Mouse (Mus musculus) intestine, embryonic 14.5 days (tissue): ENCODE measurements around the gene Itga6. TPM values are rescaled to one million over a fixed set of nuclear protein-coding genes. Genes with fewer than 3 reads are reported as not detected.
"Not testable (repeated sequence)": the region's sequence is repeated elsewhere in the genome, so short reads cannot be mapped to it uniquely, and the experiment has no call there.

Experiments used
- ATAC-seq: fragments of 200-750 bp; cut with Nextera tagmentation; replicated peaks from 2 replicates; pipeline ENCODE4 v1.8.0; 2017; ENCODE audit warnings: low read depth, moderate number of reproducible peaks, moderate TSS enrichment, moderate library complexity; ENCODE audit not compliant: low FRiP score, low TSS enrichment
- DNase-seq: peaks from one replicate; pipeline ENCODE4 v3.0.0-alpha.2; 2018; ENCODE audit warnings: low spot score
- H3K27ac ChIP-seq: fragments of 300-500 bp; sonication (generic); 2 replicates; pipeline ENCODE4 v1.5.1; 2014; ENCODE audit warnings: low read depth, mild to moderate bottlenecking, control low read depth
- H3K27me3 ChIP-seq: fragments of 300-500 bp; sonication (generic); replicated peaks from 2 replicates; pipeline ENCODE4 v1.6.1; 2014; ENCODE audit warnings: low read length, control low read depth; ENCODE audit not compliant: control insufficient read depth, insufficient read depth
- H3K36me3 ChIP-seq: fragments of 300-500 bp; sonication (generic); 2 replicates; pipeline ENCODE4 v1.6.1; 2014; ENCODE audit warnings: low read length, control low read depth; ENCODE audit not compliant: control insufficient read depth, insufficient read depth
- H3K4me1 ChIP-seq: fragments of 300-500 bp; sonication (generic); replicated peaks from 2 replicates; pipeline ENCODE4 v1.6.1; 2014; ENCODE audit warnings: low read length, control low read depth, mixed read lengths; ENCODE audit not compliant: control insufficient read depth, insufficient read depth
- H3K4me2 ChIP-seq: fragments of 300-500 bp; sonication (generic); 2 replicates; pipeline ENCODE4 v1.6.1; 2014; ENCODE audit warnings: low read length
- H3K4me3 ChIP-seq: fragments of 300-500 bp; sonication (generic); 2 replicates; pipeline ENCODE4 v1.5.1; 2014; ENCODE audit warnings: low read depth, low read length, control low read depth, mixed read lengths
- H3K9ac ChIP-seq: fragments of 300-500 bp; sonication (generic); 2 replicates; pipeline ENCODE4 v1.6.1; 2014; ENCODE audit warnings: mild to moderate bottlenecking, low read length
- H3K9me3 ChIP-seq: fragments of 300-500 bp; sonication (generic); 2 replicates; pipeline ENCODE4 v1.6.1; 2016; ENCODE audit warnings: low read length, control low read depth; ENCODE audit not compliant: control insufficient read depth
- WGBS: fragments of 180-500 bp; shearing (Covaris S2); extraction: QIAGEN DNeasy Blood & Tissue Kit; methylation state at CpG from one replicate; pipeline ENCODE4 v1.1.7; 2014; 5-methylcytosine and 5-hydroxymethylcytosine counted together
- polyA plus RNA-seq: library from polyadenylated mRNA; unstranded; fragments of >200 nt; fragmentation: Nextera tagmentation; extraction: Ambion mirVana; gene quantifications from 2 replicates; pipeline ENCODE4 v1.2.1, GENCODE M21; 2014

The Itga6 gene
- polyA plus RNA-seq, 1 experiment from 2014 or later = 62.1 TPM

DNA sequence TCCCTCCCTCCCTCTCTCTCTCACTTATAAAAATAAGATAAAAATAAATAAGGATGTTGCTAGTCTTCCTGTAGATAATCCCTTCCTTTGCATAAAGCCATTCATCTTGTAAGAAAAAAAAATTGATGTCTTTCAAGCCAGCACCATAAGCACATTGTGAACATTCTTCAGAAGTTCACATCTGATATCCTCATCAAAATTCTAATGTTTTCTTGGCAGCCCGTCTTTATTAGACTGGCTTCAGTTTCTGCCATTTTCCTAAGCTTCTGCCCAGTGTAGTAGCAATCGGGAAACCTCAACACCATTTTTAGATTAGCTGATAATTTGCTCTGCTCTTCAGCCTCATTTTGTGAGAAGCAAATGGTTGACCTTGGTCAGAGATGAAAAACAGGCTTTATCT lies 33.8 kb upstream of the Itga6 start:
- no peak overlapping the region for H3K4me2 ChIP-seq
- no peak overlapping the region for H3K27ac ChIP-seq
- no peaks in the 10 kb centered on the region for H3K9me3 ChIP-seq
- no peaks in the 10 kb centered on the region for H3K36me3 ChIP-seq
- H3K4me1 ChIP-seq = no peaks in the 10 kb centered on the region
- no peak for DNase-seq
- H3K4me3 ChIP-seq = no peak overlapping the region
- H3K27me3 ChIP-seq = no peaks in the 10 kb centered on the region
- no peak for ATAC-seq
- WGBS = 73% methylated on average over 2 of the region's 2 CpGs
- H3K9ac ChIP-seq = no peak overlapping the region

DNA sequence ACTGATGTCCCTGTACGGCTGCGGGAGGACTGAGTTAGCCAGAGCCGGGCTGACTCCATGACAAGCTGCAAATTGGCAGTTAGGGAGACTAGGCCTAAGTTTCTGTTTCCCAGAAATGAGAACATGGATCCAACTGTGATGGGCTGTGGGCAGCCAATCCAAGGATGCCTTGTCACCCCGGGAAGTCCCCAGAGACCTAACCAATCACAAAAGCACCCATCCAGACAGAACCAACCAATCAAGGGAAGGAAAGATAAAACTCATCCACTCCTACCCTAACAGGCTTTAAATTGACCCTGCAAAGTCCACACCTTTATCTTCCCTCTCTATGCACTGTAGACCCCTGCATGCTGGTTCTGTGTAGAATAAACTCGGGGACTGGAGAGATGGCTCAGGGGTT lies 31.0 kb upstream of the Itga6 start:
- DNase-seq = no peak
- Histone ChIP-seq H3K36me3 (no peaks in the 10 kb centered on the region), H3K9me3 (no peaks in the 10 kb centered on the region), H3K9ac (no peak overlapping the region), H3K27me3 (no peaks in the 10 kb centered on the region), H3K27ac (no peak overlapping the region), H3K4me1 (0 out of 2 replicates have a peak, but pooled peaks cover 4% of the 10 kb centered on the region), H3K4me3 (no peak overlapping the region), H3K4me2 (no peak overlapping the region)
- no peak for ATAC-seq
- 88% methylated on average over 5 of the region's 5 CpGs for WGBS

DNA sequence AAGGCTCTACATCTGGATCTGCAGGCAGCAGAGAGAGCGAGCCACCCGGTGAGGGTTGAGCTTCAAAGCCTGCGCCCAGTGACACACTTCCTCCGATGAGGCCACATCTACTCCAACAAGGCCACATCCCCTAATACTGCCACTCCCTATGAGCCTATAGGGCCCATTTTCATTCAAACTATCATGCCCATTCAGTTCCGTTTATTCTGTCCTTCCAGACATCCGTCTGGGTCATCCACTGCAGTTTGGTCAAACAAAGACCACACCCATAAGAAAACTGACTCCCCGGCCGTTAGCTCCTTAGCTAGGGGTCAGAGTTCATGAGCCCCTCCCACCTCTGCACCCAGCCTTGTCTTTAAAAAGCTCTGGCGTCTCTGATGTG lies 26.4 kb upstream of the Itga6 start:
- Histone ChIP-seq H3K4me3 (no peak overlapping the region), H3K9ac (no peak overlapping the region), H3K27ac (no peak overlapping the region), H3K9me3 (no peaks in the 10 kb centered on the region), H3K36me3 (no peaks in the 10 kb centered on the region), H3K4me2 (no peak overlapping the region), H3K4me1 (0 out of 2 replicates have a peak, but pooled peaks cover 4% of the 10 kb centered on the region), H3K27me3 (no peaks in the 10 kb centered on the region)
- no peak for DNase-seq
- no peak for ATAC-seq
- WGBS = 40% methylated on average over 9 of the region's 9 CpGs

DNA sequence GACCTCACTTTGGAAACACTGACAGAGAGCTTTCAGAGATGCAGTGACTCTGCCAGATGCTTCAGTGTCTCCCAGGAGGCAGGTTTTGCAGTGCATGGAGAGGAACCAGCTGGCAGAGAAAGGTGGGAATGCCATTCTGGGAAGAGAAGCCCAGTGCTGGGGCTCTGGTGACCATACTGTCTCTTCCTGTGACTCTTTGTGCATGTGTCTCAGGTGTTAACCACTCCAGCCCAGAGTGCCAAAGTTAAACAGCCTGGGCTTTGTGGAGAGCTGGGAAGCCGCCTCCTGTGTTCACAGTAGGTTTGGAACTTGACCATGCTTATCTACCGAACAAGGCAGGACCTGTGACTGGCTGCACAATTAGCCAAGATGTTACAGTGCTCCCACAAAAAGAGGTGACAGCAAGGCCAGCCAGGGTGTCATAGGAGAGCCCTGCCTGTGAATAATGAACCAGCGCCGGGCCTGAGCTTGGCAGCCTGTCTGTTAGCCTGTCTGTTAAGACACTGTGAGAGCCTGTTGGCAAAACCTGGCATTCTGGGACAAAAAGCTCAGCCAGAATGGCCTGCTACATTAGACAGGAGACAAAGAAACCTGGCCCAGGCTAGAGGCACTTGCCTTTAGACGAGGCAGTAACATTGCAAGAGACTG lies 25.9 kb upstream of the Itga6 start:
- ATAC-seq (no peak), DNase-seq (no peak)
- Histone ChIP-seq H3K4me1 (0 out of 2 replicates have a peak, but pooled peaks cover 4% of the 10 kb centered on the region), H3K9me3 (no peaks in the 10 kb centered on the region), H3K27ac (no peak overlapping the region), H3K4me3 (no peak overlapping the region), H3K36me3 (no peaks in the 10 kb centered on the region), H3K9ac (no peak overlapping the region), H3K27me3 (no peaks in the 10 kb centered on the region), H3K4me2 (no peak overlapping the region)
- 74% methylated on average over 5 of the region's 5 CpGs for WGBS

DNA sequence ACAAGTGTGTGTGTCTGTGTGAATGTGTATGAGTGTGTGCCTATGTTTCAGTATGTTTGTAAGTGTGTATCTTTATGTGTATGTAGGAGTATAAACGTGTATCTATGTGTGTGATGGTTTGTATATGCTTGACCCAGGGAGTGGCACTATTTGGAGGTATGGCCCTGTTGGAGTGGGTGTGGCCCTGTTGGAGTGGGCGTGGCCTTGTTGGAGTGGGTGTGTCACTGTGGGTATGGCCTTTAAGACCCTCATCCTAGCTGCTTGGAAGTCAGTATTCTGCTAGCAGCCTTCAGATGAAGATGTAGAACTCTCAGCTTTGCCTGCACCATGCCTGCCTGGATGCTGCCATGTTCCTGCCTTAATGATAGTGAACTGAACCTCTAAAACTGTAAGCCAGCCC lies 24.9 kb upstream of the Itga6 start:
- H3K27me3 ChIP-seq, H3K9ac ChIP-seq, H3K4me1 ChIP-seq, H3K4me2 ChIP-seq, H3K9me3 ChIP-seq, H3K4me3 ChIP-seq, ATAC-seq, H3K27ac ChIP-seq, H3K36me3 ChIP-seq, DNase-seq: not testable (repeated sequence)
- WGBS = 56% methylated on average over 2 of the region's 2 CpGs

DNA sequence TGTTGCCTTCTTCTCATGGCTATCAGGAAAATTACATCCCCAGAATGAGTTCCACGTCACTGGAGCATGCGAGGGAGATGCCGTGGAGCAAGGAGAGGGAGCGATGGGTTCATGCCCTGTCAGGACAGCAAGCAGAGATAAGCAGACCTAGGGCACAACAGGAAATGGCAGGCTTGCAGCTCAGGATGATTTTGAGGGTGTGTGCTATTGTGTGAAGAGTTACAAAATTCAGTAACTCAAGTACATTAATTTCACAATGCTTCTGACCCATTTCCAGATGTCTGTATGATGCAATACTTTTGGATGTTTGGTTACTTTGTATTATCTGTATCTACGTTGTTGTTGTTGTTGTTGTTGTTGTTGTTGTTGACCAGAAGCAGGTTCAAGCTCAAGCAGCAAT lies 22.5 kb upstream of the Itga6 start:
- no peaks in the 10 kb centered on the region for H3K9me3 ChIP-seq
- WGBS = 72% methylated on average over 5 of the region's 5 CpGs
- no peaks in the 10 kb centered on the region for H3K27me3 ChIP-seq
- H3K4me3 ChIP-seq = no peak overlapping the region
- H3K4me1 ChIP-seq = 0 out of 2 replicates have a peak, but pooled peaks cover 4% of the 10 kb centered on the region
- DNase-seq (no peak), ATAC-seq (no peak)
- no peak overlapping the region for H3K27ac ChIP-seq
- no peak overlapping the region for H3K9ac ChIP-seq
- no peaks in the 10 kb centered on the region for H3K36me3 ChIP-seq
- no peak overlapping the region for H3K4me2 ChIP-seq

DNA sequence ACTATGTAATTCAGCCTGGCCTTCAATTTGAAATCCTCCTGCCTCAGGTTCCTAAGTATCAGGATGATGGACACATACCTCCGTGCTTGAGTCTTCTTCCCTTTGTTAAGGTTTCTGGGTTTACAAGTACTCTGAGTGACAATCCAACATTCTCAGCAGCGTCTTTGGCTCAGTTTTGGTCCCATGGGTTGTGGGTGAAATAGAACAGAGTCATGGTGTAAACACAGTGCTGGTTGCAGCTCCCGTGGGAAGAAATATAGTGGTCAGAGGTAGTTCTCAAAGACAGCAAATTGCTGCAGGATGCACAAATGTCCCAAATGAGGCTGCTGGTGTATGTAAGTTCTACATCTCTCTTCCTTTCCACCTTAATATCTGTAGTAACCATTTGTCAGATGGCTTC lies 21.8 kb upstream of the Itga6 start:
- no peaks in the 10 kb centered on the region for H3K36me3 ChIP-seq
- no peak overlapping the region for H3K9ac ChIP-seq
- H3K4me1 ChIP-seq = 0 out of 2 replicates have a peak, but pooled peaks cover 4% of the 10 kb centered on the region
- H3K27me3 ChIP-seq = no peaks in the 10 kb centered on the region
- H3K9me3 ChIP-seq = no peaks in the 10 kb centered on the region
- H3K4me2 ChIP-seq = no peak overlapping the region
- no peak overlapping the region for H3K27ac ChIP-seq
- 68% methylated on average over 3 of the region's 3 CpGs for WGBS
- DNase-seq (no peak), ATAC-seq (no peak)
- H3K4me3 ChIP-seq = no peak overlapping the region

DNA sequence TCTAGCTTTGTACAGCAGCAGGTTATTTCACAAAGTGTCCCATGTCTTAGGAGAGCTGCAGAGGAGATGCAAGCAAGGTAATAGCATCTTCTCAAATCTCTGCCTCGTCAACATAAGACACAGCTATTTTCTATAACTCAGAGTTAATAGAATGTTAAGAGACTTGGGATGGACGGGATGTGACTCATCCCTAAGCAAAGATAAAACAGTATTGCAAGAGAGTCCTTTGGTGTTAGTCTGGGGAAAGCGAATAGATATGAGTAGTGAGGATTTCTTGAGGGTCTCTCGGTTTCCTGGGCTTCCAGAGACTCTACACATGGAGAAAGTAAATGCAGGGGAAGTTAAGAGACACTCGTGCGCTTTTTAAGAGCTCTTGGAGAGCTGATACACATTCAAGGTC lies 21.4 kb upstream of the Itga6 start:
- Histone ChIP-seq H3K4me2 (no peak overlapping the region), H3K9me3 (no peaks in the 10 kb centered on the region), H3K9ac (no peak overlapping the region), H3K27me3 (no peaks in the 10 kb centered on the region), H3K4me1 (0 out of 2 replicates have a peak, but pooled peaks cover under 1% of the 10 kb centered on the region), H3K27ac (no peak overlapping the region), H3K4me3 (no peak overlapping the region), H3K36me3 (no peaks in the 10 kb centered on the region)
- DNase-seq (no peak), ATAC-seq (no peak)
- WGBS = 77% methylated on average over 6 of the region's 6 CpGs

DNA sequence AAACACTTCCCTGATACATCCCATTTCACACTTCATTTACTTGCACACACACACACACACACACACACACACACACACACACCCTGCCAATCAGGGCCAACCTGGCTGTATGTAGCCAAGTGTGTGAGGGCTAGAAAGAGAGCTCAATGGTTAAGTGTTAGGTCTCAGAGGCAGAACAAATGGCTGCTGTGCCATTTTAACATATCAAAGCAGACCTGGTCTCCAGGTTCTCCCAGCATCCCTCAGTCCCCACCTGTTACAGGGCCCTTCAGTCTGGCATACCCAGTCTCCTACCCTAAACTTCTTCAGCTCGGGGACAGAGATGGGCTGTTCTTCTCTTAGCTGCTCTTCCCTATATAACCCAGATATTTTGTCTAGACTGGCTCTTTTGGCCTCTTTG lies 20.0 kb upstream of the Itga6 start:
- peaks cover 4% of the 10 kb centered on the region; the same call in 1 of the 2 replicates for H3K4me1 ChIP-seq
- H3K4me2 ChIP-seq = no peak overlapping the region
- 75% methylated on average over 1 of the region's 1 CpGs for whole genome bisulfite sequencing
- H3K27me3 ChIP-seq = no peaks in the 10 kb centered on the region
- no peak for ATAC-seq
- no peak overlapping the region for H3K27ac ChIP-seq
- H3K9me3 ChIP-seq = no peaks in the 10 kb centered on the region
- no peak overlapping the region for H3K4me3 ChIP-seq
- H3K9ac ChIP-seq = no peak overlapping the region
- no peak for DNase-seq
- no peaks in the 10 kb centered on the region for H3K36me3 ChIP-seq
